Mouse (Mus musculus): ENCODE results near the gene Zcchc9. TPM values are rescaled to one million over a fixed set of nuclear protein-coding genes. Genes with fewer than 3 reads are reported as not detected.

Gene Zcchc9
- polyA plus RNA-seq, 1 experiment from 2014 or later: 33.8 TPM

DNA sequence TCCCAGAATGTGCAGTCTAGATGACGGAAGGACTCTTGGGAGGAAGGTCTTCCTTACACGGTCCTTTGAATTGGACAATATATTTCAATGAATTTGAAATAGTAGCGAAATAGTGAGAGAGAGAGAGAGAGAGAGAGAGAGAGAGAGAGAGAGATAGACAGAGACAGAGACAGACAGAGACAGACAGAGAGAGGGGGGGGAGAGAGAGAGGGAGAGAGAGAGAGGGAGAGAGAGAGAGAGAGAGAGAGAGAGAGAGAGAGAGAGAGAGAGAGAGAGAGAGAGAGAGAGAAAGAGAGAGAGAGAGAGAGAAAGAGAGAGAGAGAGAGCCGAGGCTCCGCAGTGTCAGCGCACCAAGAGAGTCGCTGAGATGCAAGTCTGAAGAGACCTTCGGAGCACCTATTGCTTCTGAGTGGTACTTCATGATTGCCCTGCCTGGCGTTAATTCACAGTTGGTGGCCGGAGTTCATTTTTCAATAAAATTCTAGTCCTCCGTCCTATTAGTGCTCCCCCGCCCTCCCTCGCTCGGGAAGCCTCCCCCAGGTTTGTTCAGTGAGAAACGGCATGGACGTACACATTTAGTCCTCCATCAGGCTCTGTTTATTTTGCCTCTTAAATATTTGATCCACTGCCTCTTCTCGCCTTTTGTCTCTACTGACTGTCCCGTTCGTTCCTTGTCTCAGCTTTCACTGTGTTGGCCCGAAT lies 520 bp upstream of the Zcchc9 start:
- no peaks in the 10 kb centered on the region for H3K27me3 ChIP-seq (ENCODE audit: control insufficient read depth, insufficient read depth, low read length)
- no peak; the same call in 1 of the 2 replicates for ATAC-seq (replicated peaks; ENCODE audit: low FRiP score)
- H3K4me2 ChIP-seq (ENCODE audit: low read depth, low read length, severe bottlenecking): peak overlapping the region; percentile 66
- H3K36me3 ChIP-seq (ENCODE audit: control insufficient read depth, insufficient read depth, low read length): peaks cover 2% of the 10 kb centered on the region; the same call in 1 of the 2 replicates
- peak overlapping the region; percentile 96 for H3K9ac ChIP-seq (ENCODE audit: low read length)
- peak overlapping the region; percentile 94 for H3K4me3 ChIP-seq (ENCODE audit: low read depth, low read length)
- no peaks in the 10 kb centered on the region for H3K9me3 ChIP-seq (ENCODE audit: control insufficient read depth, low read length)
- DNase-seq (ENCODE audit: low spot score): no peak
- H3K4me1 ChIP-seq (replicated peaks; ENCODE audit: control insufficient read depth, insufficient read depth, low read length): no peaks in the 10 kb centered on the region
- 44% methylated on average over 20 of the region's 20 CpGs for WGBS
- peak overlapping the region; percentile 79 for H3K27ac ChIP-seq (ENCODE audit: low read depth, low read length)

DNA sequence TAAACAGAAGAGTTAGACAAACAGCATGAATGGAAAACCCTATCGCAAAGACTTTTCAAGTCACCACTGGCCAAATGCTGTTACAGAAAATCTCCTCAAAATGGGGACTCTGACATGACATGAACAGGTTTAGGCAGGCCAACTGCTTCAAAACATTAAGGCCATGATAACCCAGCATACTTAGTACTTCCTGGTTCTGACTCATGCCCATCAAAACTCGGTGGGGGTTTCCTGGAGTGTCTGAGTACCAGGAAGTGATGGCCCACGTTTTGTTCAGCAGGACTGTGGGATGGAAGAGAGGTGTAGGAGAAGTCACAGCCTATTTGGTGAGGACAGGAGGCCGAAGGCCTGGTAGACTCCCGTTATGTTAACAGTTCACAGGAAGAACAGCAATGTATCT lies 5.8 kb downstream of the Zcchc9 start:
- Histone ChIP-seq H3K36me3 (ENCODE audit: control insufficient read depth, insufficient read depth, low read length) (peaks cover 2% of the 10 kb centered on the region; the same call in 1 of the 2 replicates), H3K4me2 (ENCODE audit: low read depth, low read length, severe bottlenecking) (no peak overlapping the region), H3K27ac (ENCODE audit: low read depth, low read length) (no peak overlapping the region), H3K9ac (ENCODE audit: low read length) (no peak overlapping the region), H3K9me3 (ENCODE audit: control insufficient read depth, low read length) (no peaks in the 10 kb centered on the region), H3K4me1 (replicated peaks; ENCODE audit: control insufficient read depth, insufficient read depth, low read length) (no peaks in the 10 kb centered on the region), H3K27me3 (ENCODE audit: control insufficient read depth, insufficient read depth, low read length) (no peaks in the 10 kb centered on the region), H3K4me3 (ENCODE audit: low read depth, low read length) (no peak overlapping the region)
- 90% methylated on average over 5 of the region's 5 CpGs for WGBS
- DNase-seq (ENCODE audit: low spot score) (no peak), ATAC-seq (replicated peaks; ENCODE audit: low FRiP score) (no peak)

DNA sequence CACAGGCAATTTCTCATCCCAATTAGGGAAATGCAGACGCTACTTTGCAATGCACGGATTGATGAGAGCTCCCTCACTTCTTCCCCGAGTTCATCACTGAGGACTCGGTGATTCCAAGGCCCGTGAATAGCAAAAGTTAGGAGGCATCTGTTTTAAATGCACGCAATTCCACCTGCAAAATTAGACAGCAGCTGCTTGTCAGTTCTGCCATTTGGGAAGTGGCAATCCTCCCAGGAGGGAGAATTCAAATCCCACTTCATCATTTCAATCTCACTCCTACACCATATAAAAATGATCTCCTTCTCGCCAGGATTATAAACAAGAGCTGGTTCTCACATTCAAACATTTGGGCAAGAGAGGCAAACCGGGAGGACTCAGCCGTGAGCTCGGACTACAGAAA lies 10.1 kb downstream of the Zcchc9 start:
- H3K27me3 ChIP-seq (ENCODE audit: control insufficient read depth, insufficient read depth, low read length): no peaks in the 10 kb centered on the region
- H3K4me1 ChIP-seq (replicated peaks; ENCODE audit: control insufficient read depth, insufficient read depth, low read length): no peaks in the 10 kb centered on the region
- no peak overlapping the region for H3K4me2 ChIP-seq (ENCODE audit: low read depth, low read length, severe bottlenecking)
- H3K36me3 ChIP-seq (ENCODE audit: control insufficient read depth, insufficient read depth, low read length): no peaks in the 10 kb centered on the region; the same call in 1 of the 2 replicates
- no peak overlapping the region for H3K27ac ChIP-seq (ENCODE audit: low read depth, low read length)
- WGBS: 95% methylated on average over 10 of the region's 10 CpGs
- DNase-seq (ENCODE audit: low spot score) (no peak), ATAC-seq (replicated peaks; ENCODE audit: low FRiP score) (no peak)
- H3K9me3 ChIP-seq (ENCODE audit: control insufficient read depth, low read length): no peaks in the 10 kb centered on the region
- no peak overlapping the region for H3K9ac ChIP-seq (ENCODE audit: low read length)
- no peak overlapping the region for H3K4me3 ChIP-seq (ENCODE audit: low read depth, low read length)

DNA sequence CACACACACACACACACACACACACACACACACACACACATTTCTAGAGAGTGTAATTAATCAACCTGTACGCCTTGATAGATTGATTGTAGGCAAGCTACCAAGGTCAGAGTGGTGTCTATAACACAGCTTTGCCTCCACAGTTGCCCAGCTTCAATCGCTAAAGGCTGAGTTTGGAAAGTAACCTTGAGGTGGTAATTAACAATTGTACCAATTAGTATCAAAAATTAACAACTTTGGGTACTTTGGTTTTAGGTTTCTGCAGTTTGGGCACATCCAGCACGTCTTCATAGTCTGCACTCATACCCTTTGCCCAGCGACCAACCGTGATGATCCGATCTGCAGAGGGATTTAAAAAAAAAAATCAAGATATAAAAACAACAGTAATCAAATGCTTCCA lies 10.6 kb downstream of the Zcchc9 start:
- no peaks in the 10 kb centered on the region for H3K27me3 ChIP-seq (ENCODE audit: control insufficient read depth, insufficient read depth, low read length)
- H3K36me3 ChIP-seq (ENCODE audit: control insufficient read depth, insufficient read depth, low read length): no peaks in the 10 kb centered on the region; the same call in 1 of the 2 replicates
- no peaks in the 10 kb centered on the region for H3K4me1 ChIP-seq (replicated peaks; ENCODE audit: control insufficient read depth, insufficient read depth, low read length)
- no peak for DNase-seq (ENCODE audit: low spot score)
- no peak overlapping the region for H3K27ac ChIP-seq (ENCODE audit: low read depth, low read length)
- H3K4me2 ChIP-seq (ENCODE audit: low read depth, low read length, severe bottlenecking): no peak overlapping the region
- H3K4me3 ChIP-seq (ENCODE audit: low read depth, low read length): no peak overlapping the region
- 93% methylated on average over 6 of the region's 6 CpGs for WGBS
- no peaks in the 10 kb centered on the region for H3K9me3 ChIP-seq (ENCODE audit: control insufficient read depth, low read length)
- no peak for ATAC-seq (replicated peaks; ENCODE audit: low FRiP score)
- no peak overlapping the region for H3K9ac ChIP-seq (ENCODE audit: low read length)

DNA sequence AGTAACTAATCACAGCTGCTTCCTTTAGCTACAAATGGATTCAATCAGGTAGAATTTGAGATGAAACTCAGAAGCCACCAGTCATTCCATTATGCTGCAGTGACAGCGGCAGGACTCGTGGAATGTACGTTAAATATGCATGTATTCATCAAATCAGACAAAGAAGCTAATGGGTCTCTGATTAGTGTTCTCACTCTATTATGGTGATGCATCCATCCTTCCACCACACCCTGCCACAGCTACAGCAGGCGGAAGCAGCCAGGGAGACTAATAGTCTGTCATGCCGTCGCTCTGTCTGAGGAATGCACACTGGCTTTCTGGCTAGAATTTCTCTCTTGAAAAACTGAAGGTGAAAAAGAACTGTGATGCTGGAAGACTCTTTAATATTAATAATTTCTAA lies 11.5 kb downstream of the Zcchc9 start:
- no peaks in the 10 kb centered on the region for H3K27me3 ChIP-seq (ENCODE audit: control insufficient read depth, insufficient read depth, low read length)
- no peak overlapping the region for H3K4me3 ChIP-seq (ENCODE audit: low read depth, low read length)
- 86% methylated on average over 6 of the region's 6 CpGs for WGBS
- H3K36me3 ChIP-seq (ENCODE audit: control insufficient read depth, insufficient read depth, low read length): no peaks in the 10 kb centered on the region; the same call in 1 of the 2 replicates
- no peak overlapping the region for H3K4me2 ChIP-seq (ENCODE audit: low read depth, low read length, severe bottlenecking)
- no peak for ATAC-seq (replicated peaks; ENCODE audit: low FRiP score)
- H3K27ac ChIP-seq (ENCODE audit: low read depth, low read length): no peak overlapping the region
- H3K9ac ChIP-seq (ENCODE audit: low read length): no peak overlapping the region
- H3K4me1 ChIP-seq (replicated peaks; ENCODE audit: control insufficient read depth, insufficient read depth, low read length): no peaks in the 10 kb centered on the region
- no peak for DNase-seq (ENCODE audit: low spot score)
- no peaks in the 10 kb centered on the region for H3K9me3 ChIP-seq (ENCODE audit: control insufficient read depth, low read length)

DNA sequence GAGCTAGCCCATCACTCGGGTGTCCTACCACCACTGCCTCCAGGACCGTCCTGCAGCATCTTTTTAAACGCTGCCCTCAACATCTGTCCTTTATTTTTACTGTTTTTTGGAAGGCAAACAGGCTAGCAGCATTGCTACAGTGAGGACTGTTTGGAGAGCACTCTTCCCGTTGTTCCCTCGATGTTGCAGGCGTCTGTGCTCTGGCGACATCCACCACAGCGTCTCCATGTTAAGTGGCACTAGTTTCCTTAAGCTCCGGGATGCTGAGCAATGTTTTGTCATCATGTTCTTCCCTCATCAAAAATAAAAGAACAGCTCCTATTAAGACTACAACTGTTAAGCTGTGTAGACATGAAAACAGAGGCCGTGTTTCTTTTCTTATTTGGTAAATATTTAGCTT lies 11.9 kb downstream of the Zcchc9 start:
- H3K9me3 ChIP-seq (ENCODE audit: control insufficient read depth, low read length): no peaks in the 10 kb centered on the region
- H3K27ac ChIP-seq (ENCODE audit: low read depth, low read length): no peak overlapping the region
- no peak overlapping the region for H3K4me3 ChIP-seq (ENCODE audit: low read depth, low read length)
- H3K4me1 ChIP-seq (replicated peaks; ENCODE audit: control insufficient read depth, insufficient read depth, low read length): no peaks in the 10 kb centered on the region
- WGBS: 93% methylated on average over 10 of the region's 10 CpGs
- no peaks in the 10 kb centered on the region for H3K27me3 ChIP-seq (ENCODE audit: control insufficient read depth, insufficient read depth, low read length)
- H3K36me3 ChIP-seq (ENCODE audit: control insufficient read depth, insufficient read depth, low read length): no peaks in the 10 kb centered on the region; the same call in 1 of the 2 replicates
- H3K4me2 ChIP-seq (ENCODE audit: low read depth, low read length, severe bottlenecking): no peak overlapping the region
- DNase-seq (ENCODE audit: low spot score) (no peak), ATAC-seq (replicated peaks; ENCODE audit: low FRiP score) (no peak)
- H3K9ac ChIP-seq (ENCODE audit: low read length): no peak overlapping the region

DNA sequence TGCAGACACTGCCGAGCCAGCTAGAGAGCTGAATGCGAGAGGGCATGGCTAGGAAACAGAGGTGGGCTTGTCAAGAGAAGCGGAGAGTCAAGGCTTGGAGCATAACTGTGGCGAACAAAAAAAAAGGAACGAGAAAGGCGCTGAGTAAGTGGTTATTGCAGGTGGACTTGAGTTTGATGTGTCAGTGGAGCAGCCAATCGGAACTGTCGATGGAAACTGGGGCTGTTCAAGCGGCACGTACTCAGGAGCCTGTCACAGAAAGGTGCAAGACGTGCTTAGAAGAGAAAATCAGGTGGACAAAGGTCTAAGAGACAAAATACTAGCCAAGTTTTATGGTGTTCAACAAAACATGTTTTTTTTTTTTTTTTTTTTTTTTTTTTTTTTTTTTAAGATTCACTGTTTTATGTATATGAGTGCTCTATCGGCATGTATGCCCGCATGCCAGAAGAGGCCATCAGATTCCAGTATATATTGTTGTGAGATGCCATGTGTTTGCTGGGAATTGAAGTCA lies 12.5 kb downstream of the Zcchc9 start:
- H3K4me3 ChIP-seq (ENCODE audit: low read depth, low read length): no peak overlapping the region
- DNase-seq (ENCODE audit: low spot score) (no peak), ATAC-seq (replicated peaks; ENCODE audit: low FRiP score) (no peak)
- H3K36me3 ChIP-seq (ENCODE audit: control insufficient read depth, insufficient read depth, low read length): no peaks in the 10 kb centered on the region; the same call in 1 of the 2 replicates
- no peak overlapping the region for H3K4me2 ChIP-seq (ENCODE audit: low read depth, low read length, severe bottlenecking)
- H3K9ac ChIP-seq (ENCODE audit: low read length): no peak overlapping the region
- H3K27me3 ChIP-seq (ENCODE audit: control insufficient read depth, insufficient read depth, low read length): no peaks in the 10 kb centered on the region
- H3K9me3 ChIP-seq (ENCODE audit: control insufficient read depth, low read length): no peaks in the 10 kb centered on the region
- WGBS: 96% methylated on average over 13 of the region's 13 CpGs
- no peaks in the 10 kb centered on the region for H3K4me1 ChIP-seq (replicated peaks; ENCODE audit: control insufficient read depth, insufficient read depth, low read length)
- no peak overlapping the region for H3K27ac ChIP-seq (ENCODE audit: low read depth, low read length)

DNA sequence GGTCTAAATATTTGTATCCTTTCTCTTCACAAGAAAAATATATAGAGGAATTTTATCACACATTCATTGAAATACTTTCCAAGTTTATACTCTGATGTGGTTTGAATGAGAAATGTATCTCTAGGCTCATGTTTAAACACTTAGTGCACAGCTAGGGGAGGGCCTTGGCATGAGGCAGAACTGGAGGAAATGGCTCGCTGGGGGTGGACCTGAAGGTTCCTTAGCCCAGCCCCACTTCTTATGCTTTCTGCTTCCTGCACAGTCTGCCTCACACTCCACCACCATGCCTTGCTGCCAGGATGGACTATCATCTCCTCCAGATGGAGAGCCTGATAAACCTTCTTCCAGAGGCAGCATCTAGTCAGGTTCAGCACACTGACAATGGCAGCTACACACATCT lies 15.5 kb downstream of the Zcchc9 start:
- H3K27ac ChIP-seq (ENCODE audit: low read depth, low read length): no peak overlapping the region
- H3K36me3 ChIP-seq (ENCODE audit: control insufficient read depth, insufficient read depth, low read length): no peaks in the 10 kb centered on the region; the same call in 1 of the 2 replicates
- no peak for ATAC-seq (replicated peaks; ENCODE audit: low FRiP score)
- H3K4me3 ChIP-seq (ENCODE audit: low read depth, low read length): no peak overlapping the region
- no peak for DNase-seq (ENCODE audit: low spot score)
- H3K9me3 ChIP-seq (ENCODE audit: control insufficient read depth, low read length): no peaks in the 10 kb centered on the region
- no peak overlapping the region for H3K9ac ChIP-seq (ENCODE audit: low read length)
- no peak overlapping the region for H3K4me2 ChIP-seq (ENCODE audit: low read depth, low read length, severe bottlenecking)
- no peaks in the 10 kb centered on the region for H3K27me3 ChIP-seq (ENCODE audit: control insufficient read depth, insufficient read depth, low read length)
- 86% methylated on average over 1 of the region's 1 CpGs for WGBS
- H3K4me1 ChIP-seq (replicated peaks; ENCODE audit: control insufficient read depth, insufficient read depth, low read length): no peaks in the 10 kb centered on the region

DNA sequence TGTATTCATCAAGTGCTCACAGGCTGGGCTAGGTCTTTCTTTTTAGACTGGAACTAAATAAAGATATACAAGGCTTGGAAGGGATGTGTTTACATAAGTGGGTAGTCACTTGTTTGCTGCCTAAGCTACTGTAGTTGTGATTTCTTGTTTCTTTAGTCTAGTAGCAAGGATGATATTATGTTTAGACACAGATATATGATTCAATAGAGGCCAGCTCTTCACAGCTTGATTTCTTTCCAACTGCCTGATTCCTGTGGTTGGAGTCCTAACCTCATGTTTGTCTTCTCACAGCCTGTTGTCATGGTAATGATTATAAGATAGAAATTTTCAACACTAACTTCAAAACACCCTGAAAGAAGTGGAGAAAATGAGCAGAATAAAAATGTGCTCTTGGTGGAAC lies 27.6 kb downstream of the Zcchc9 start:
- DNase-seq (ENCODE audit: low spot score) (no peak), ATAC-seq (replicated peaks; ENCODE audit: low FRiP score) (no peak)
- no peaks in the 10 kb centered on the region for H3K9me3 ChIP-seq (ENCODE audit: control insufficient read depth, low read length)

More for the DNA sequence above, 27.6 kb downstream of the Zcchc9 start:
- Histone ChIP-seq H3K27ac (ENCODE audit: low read depth, low read length) (no peak overlapping the region), H3K27me3 (ENCODE audit: control insufficient read depth, insufficient read depth, low read length) (no peaks in the 10 kb centered on the region), H3K36me3 (ENCODE audit: control insufficient read depth, insufficient read depth, low read length) (no peaks in the 10 kb centered on the region), H3K9ac (ENCODE audit: low read length) (no peak overlapping the region), H3K4me3 (ENCODE audit: low read depth, low read length) (no peak overlapping the region), H3K4me2 (ENCODE audit: low read depth, low read length, severe bottlenecking) (no peak overlapping the region), H3K4me1 (replicated peaks; ENCODE audit: control insufficient read depth, insufficient read depth, low read length) (no peaks in the 10 kb centered on the region)

Measured in forebrain, embryonic 11.5 days (tissue).